Mouse (Mus musculus) E14TG2a.4 (cell line): Measurements from ENCODE around the gene Tspyl1.

ENCODE experiments used
- CTCF ChIP-seq: conservative IDR thresholded peaks from 2 replicates; pipeline ENCODE4 v1.5.1; 2014; ENCODE audit warnings: low read length
- NANOG ChIP-seq: IDR thresholded peaks from 2 replicates; pipeline ENCODE4 v1.6.1; 2014; ENCODE audit warnings: borderline replicate concordance, low read length, mixed read lengths
- POU5F1 ChIP-seq: IDR thresholded peaks from 2 replicates; pipeline ENCODE4 v1.6.1; 2014; ENCODE audit warnings: low read length, borderline replicate concordance

DNA sequence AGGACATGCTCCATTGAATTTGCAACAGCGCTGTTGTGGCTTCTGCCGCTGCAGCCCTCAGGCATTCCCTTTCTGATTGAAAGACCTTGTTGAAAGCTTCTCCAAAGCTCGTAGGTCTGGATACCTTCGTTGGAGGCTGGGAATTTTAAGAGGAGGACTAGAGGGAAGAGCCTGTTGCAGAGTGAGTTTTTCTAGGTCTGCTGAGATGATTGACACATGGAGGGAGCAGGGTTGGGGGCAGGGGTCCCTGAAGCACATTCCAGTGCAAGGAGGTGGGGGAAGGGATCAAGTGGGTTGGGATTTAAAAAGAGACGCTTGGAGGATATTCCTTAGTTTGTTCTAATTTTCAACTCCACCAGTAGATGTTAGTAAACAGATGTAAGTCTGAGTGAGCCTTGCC, 18.4 kb downstream of the Tspyl1 start:
- no peak for TF ChIP-seq CTCF
- no peak for TF ChIP-seq POU5F1
- TF ChIP-seq NANOG, result no peak
